Mouse (Mus musculus): ENCODE measurements around the gene Luc7l3.

GRCm38 (mm10) chr11:94320969-94321930 lies 538 bp downstream of the Luc7l3 start:
- no peak for TF ChIP-seq TAL1 (IDR thresholded peaks at IDR 0.05; ENCODE audit: low read length)
- no peak for TF ChIP-seq GATA1 (IDR thresholded peaks at IDR 0.05; ENCODE audit: low read length)

All from erythroblast, embryonic 14.5 days (primary cell).